Mouse (Mus musculus) neural tube, embryonic 14.5 days (tissue): ENCODE results near the gene Tmem170b. TPM values are rescaled to one million over a fixed set of nuclear protein-coding genes. Genes with fewer than 3 reads are reported as not detected.

Experiments
- ATAC-seq: fragments of 200-750 bp; cut with Nextera tagmentation; 2 replicates; pipeline ENCODE4 v1.8.0; 2017; ENCODE audit warnings: low read depth, mild to moderate bottlenecking, moderate TSS enrichment, moderate library complexity
- H3K27ac ChIP-seq: fragments of 300-500 bp; sonication (generic); 2 replicates; pipeline ENCODE4 v1.5.1; 2014; ENCODE audit warnings: low read depth, mild to moderate bottlenecking, control low read depth, low read length, moderate library complexity, mixed read lengths
- H3K27me3 ChIP-seq: fragments of 300-500 bp; sonication (generic); 2 replicates; pipeline ENCODE4 v1.6.1; 2014; ENCODE audit warnings: low read length; ENCODE audit not compliant: control insufficient read depth, insufficient read depth
- H3K36me3 ChIP-seq: fragments of 300-500 bp; sonication (generic); 2 replicates; pipeline ENCODE4 v1.6.1; 2014; ENCODE audit warnings: low read length, mixed read lengths; ENCODE audit not compliant: control insufficient read depth, insufficient read depth
- H3K4me1 ChIP-seq: fragments of 300-500 bp; sonication (generic); 2 replicates; pipeline ENCODE4 v1.6.1; 2014; ENCODE audit warnings: low read length; ENCODE audit not compliant: control insufficient read depth, insufficient read depth
- H3K4me2 ChIP-seq: fragments of 300-500 bp; sonication (generic); 2 replicates; pipeline ENCODE4 v1.6.1; 2014; ENCODE audit warnings: mild to moderate bottlenecking, low read depth, low read length, control low read depth
- H3K4me3 ChIP-seq: fragments of 300-500 bp; sonication (generic); 2 replicates; pipeline ENCODE4 v1.5.1; 2014; ENCODE audit warnings: low read depth, low read length, control low read depth, mixed read lengths
- H3K9ac ChIP-seq: fragments of 300-500 bp; sonication (generic); replicated peaks from 2 replicates; pipeline ENCODE4 v1.6.1; 2014; ENCODE audit warnings: low read depth, mild to moderate bottlenecking, control low read depth, low read length, mixed read lengths
- H3K9me3 ChIP-seq: fragments of 300-500 bp; sonication (generic); 2 replicates; pipeline ENCODE4 v1.6.1; 2016; ENCODE audit warnings: low read length; ENCODE audit not compliant: control insufficient read depth
- WGBS: fragments of 180-500 bp; shearing (Covaris S2); extraction: QIAGEN DNeasy Blood & Tissue Kit; methylation state at CpG from one replicate; pipeline ENCODE4 v1.1.7; 2014; 5-methylcytosine and 5-hydroxymethylcytosine counted together
- polyA plus RNA-seq: library from polyadenylated mRNA; unstranded; fragments of >200 nt; fragmentation: Nextera tagmentation; extraction: Ambion mirVana; gene quantifications from 2 replicates; pipeline ENCODE4 v1.2.1, GENCODE M21; 2014

The Tmem170b gene
- 68.1 and 68.3 TPM in 2 replicates for polyA plus RNA-seq

- Histone ChIP-seq H3K4me2 (peak within 1 kb of the TSS; percentile 75), H3K9me3 (no peaks in the 10 kb centered on the region), H3K4me1 (peaks cover 19% of the 10 kb centered on the region), H3K27me3 (no peaks in the 10 kb centered on the region), H3K27ac (peak within 1 kb of the TSS; percentile 91), H3K9ac (peak within 1 kb of the TSS; percentile 97), H3K4me3 (peak within 1 kb of the TSS; percentile 97), H3K36me3 (no peaks in the 10 kb centered on the region)
- under 1% methylated on average over 53 of the region's 87 CpGs for WGBS
- ATAC-seq: peak; percentile 97
Observed at GRCm38 (mm10) chr13:41605099-41606010, at the start of gene Tmem170b. Gene Tmem170b, plus strand, starts transcription at chr13:41605907.

DNA sequence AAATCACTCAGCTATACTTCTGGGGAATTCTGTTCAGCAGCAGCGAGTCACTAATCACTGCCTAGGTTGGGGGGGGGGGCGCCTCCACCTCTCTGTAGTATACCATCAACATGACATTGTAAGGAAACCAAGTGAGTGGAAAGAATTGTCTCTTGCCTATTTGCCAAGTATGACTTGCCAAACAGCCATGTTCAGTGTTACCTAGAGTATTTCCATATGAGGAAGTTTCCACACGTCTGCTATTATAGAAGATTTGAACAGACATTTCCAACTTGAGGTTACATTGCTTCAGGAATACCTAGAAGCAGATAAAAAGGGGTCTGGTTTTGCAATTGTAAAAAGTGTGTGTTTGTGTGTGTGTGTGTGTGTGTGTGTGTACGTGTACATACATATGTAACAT lies 44.7 kb upstream of the Tmem170b start:
- Histone ChIP-seq H3K4me1 (no peaks in the 10 kb centered on the region), H3K27me3 (no peaks in the 10 kb centered on the region), H3K4me3 (no peak overlapping the region), H3K4me2 (no peak overlapping the region), H3K36me3 (no peaks in the 10 kb centered on the region), H3K27ac (no peak overlapping the region), H3K9ac (no peak overlapping the region), H3K9me3 (no peaks in the 10 kb centered on the region)
- WGBS: 84% methylated on average over 4 of the region's 4 CpGs
- ATAC-seq: no peak

- no peak for ATAC-seq
- WGBS: 88% methylated on average over 3 of the region's 3 CpGs
- Histone ChIP-seq H3K4me3 (no peak overlapping the region), H3K9ac (no peak overlapping the region), H3K4me2 (no peak overlapping the region), H3K27ac (no peak overlapping the region), H3K4me1 (no peaks in the 10 kb centered on the region), H3K36me3 (no peaks in the 10 kb centered on the region), H3K9me3 (no peaks in the 10 kb centered on the region), H3K27me3 (no peaks in the 10 kb centered on the region)
Observed at GRCm38 (mm10) chr13:41568421-41568820, 37.3 kb upstream of the Tmem170b start.

DNA sequence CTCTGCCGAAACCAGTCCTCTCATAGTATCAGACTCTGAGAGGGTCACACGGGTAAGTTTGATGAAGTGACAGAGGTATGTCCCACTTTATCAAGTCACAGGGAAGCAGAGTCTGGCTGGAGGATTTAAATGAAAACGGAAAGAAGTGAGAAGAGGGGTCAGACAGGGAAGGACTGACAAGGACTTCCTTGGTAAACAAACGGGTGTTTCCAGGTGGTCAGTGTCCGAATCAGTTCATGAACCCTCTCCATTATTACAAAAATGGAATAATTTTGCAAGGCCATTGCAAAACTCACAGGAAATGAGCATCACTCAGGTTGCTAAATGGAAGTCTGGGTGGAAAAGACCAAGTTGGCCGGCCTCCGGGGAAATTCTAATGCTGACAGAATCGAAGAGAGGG lies 36.8 kb upstream of the Tmem170b start:
- H3K9ac ChIP-seq: no peak overlapping the region
- no peaks in the 10 kb centered on the region for H3K4me1 ChIP-seq
- H3K4me2 ChIP-seq: no peak overlapping the region
- no peaks in the 10 kb centered on the region for H3K36me3 ChIP-seq
- 95% methylated on average over 8 of the region's 8 CpGs for WGBS
- no peak for ATAC-seq
- H3K9me3 ChIP-seq: no peaks in the 10 kb centered on the region
- H3K4me3 ChIP-seq: no peak overlapping the region
- H3K27me3 ChIP-seq: no peaks in the 10 kb centered on the region
- H3K27ac ChIP-seq: no peak overlapping the region

DNA sequence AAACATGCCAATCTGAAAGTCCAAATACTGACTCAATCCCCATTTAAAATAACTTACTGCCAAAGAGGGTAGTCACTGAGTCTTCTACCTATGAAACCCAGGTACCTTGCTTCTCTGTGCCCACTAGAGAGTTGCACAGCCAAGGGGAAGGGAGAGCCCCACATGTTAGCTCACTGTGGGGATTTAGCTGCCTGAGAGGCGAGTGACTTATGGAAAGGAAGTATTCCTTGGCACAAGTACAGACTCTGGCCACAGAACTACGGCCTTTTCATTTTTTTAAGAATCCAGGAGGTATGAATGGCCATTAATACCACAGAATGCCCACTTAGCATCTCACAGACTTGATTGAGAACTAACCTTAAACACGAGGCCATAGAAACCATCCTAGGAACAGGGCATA lies 35.9 kb upstream of the Tmem170b start:
- Histone ChIP-seq H3K4me3 (no peak overlapping the region), H3K36me3 (no peaks in the 10 kb centered on the region), H3K27me3 (no peaks in the 10 kb centered on the region), H3K27ac (no peak overlapping the region), H3K4me2 (no peak overlapping the region), H3K9ac (no peak overlapping the region), H3K4me1 (no peaks in the 10 kb centered on the region), H3K9me3 (no peaks in the 10 kb centered on the region)
- ATAC-seq: no peak
- WGBS: 92% methylated on average over 3 of the region's 3 CpGs

- no peak overlapping the region; the same call in 1 of the 2 replicates for H3K4me3 ChIP-seq
- 9% methylated on average over 13 of the region's 13 CpGs for WGBS
- H3K36me3 ChIP-seq: no peaks in the 10 kb centered on the region
- no peak overlapping the region for H3K27ac ChIP-seq
- peak; percentile 72 for ATAC-seq
- H3K4me2 ChIP-seq: peak overlapping the region; percentile 11; the same call in 1 of the 2 replicates
- H3K27me3 ChIP-seq: no peaks in the 10 kb centered on the region
- H3K4me1 ChIP-seq: no peaks in the 10 kb centered on the region
- H3K9ac ChIP-seq: no peak overlapping the region
- H3K9me3 ChIP-seq: no peaks in the 10 kb centered on the region
Observed at GRCm38 (mm10) chr13:41571368-41572350, 34.0 kb upstream of the Tmem170b start.

DNA sequence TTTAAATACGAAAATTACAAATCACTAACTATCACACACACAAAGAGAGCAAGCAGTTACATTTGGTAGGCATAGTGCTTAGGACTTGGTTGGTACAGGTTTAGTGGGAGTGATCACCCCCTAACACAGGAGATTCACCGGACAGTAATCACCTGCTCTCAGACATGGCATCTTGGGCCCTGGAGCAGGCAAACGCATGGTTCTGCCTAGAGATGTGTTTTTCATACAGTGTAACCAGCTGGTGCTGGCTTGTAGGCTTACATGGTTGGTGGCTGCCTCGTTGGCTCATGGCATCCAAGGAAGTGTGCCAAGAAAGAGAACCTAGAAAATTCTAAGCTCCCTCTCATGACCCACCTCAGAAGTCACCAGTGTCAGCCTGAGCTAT lies 33.4 kb upstream of the Tmem170b start:
- Histone ChIP-seq H3K9ac (no peak overlapping the region), H3K9me3 (no peaks in the 10 kb centered on the region), H3K4me3 (no peak overlapping the region), H3K4me2 (no peak overlapping the region), H3K4me1 (no peaks in the 10 kb centered on the region), H3K27me3 (no peaks in the 10 kb centered on the region), H3K27ac (no peak overlapping the region), H3K36me3 (no peaks in the 10 kb centered on the region)
- peak; percentile 44; the same call in 1 of the 2 replicates for ATAC-seq
- 50% methylated on average over 4 of the region's 4 CpGs for WGBS

GRCm38 (mm10) chr13:41573126-41573846 lies 32.4 kb upstream of the Tmem170b start:
- ATAC-seq: 0 out of 2 replicates have a peak, but pooled peaks have one; percentile 34
- Histone ChIP-seq H3K9ac (no peak overlapping the region), H3K27ac (no peak overlapping the region), H3K9me3 (no peaks in the 10 kb centered on the region), H3K4me3 (no peak overlapping the region), H3K4me1 (no peaks in the 10 kb centered on the region), H3K36me3 (no peaks in the 10 kb centered on the region), H3K4me2 (no peak overlapping the region), H3K27me3 (no peaks in the 10 kb centered on the region)
- 35% methylated on average over 4 of the region's 4 CpGs for WGBS
